Mouse (Mus musculus): Measurements from ENCODE around the gene Zfp367.

Zfp367 gene

DNA sequence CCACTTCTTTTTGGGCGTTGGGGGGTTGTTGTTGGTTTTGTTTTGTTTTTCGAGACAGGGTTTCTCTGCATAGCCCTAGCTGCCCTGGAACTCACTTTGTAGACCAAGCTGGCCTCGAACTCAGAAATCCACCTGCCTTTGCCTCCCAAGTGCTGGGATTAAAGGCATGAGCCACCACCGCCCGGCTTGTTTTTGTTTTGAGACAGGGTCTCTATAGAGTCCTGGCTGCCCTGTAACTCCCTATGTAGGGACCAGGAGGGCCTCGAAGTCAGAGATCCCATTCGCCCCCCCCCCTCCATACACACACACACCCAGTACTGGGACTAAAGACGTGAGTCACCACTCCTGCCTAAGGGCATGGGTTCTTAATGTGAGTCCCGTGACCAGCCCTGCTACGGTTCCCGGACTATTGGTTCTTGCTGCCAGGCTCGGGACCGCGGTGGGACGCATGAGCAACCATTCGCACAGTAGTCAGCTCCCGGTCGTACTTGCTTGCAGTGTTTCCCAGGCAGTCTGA lies 807 bp upstream of the Zfp367 start:
- no peak for DNase-seq

DNA sequence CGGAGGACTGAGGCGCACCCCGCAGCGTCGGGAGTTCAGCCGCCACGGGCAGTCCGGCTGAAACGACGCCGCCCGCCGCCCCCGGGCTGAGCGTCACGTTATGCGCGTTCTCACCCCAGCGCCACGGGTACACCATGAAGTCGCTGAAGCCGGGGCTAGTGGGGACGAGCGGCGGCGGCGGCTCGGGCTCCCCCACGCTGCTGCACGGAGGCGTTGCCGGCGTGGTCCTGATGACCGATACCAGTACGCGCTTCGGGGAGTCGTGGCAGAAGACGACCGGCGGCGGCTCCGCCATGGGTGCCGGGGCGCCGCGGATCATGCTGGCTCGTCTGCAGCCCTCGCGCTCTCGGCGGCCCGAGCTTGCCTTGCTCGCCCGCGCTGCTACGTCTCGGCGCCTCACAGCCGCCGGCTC lies 325 bp downstream of the Zfp367 start:
- no peak for DNase-seq

DNA sequence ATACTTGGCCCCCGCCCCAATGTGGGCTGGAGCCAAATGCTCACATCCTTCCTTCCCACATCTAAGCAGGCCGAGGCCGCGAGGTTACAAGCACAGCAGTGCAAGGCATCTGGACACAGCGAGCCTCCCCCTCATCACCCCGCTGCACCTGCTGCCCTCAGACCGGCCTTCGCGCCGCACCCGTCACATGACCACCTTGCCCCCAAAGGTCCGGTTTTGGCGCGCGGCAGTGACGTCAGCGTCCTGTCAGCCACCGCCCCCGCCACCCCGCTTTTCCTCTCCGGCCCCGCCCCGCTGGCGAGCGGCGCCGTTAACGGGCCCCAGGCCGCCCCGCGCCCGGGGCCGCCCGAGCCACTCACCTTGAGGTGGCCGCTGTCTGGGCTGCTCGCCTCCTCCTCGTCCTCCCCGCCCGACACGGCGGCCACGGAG lies 747 bp downstream of the Zfp367 start:
- DNase-seq: peak; percentile 81

DNA sequence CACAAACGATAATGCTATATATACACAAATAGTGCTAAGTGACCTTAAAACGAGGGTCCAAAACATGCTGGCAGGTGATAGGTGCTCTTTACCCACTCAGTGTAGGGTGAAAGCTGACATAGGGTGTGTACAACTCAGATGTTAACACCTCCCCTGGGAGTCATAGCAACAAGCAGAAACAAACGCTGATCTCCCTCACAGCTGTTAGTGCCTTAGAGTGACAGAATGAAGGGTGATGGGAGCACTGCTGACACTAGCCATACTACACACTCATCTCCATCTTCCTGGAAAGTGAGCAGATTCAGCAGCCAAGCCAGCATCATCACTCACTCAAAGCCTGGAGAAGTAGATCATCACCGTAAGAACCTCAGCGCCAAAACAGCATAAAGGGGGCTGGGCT lies 2.9 kb downstream of the Zfp367 start:
- DNase-seq: no peak

DNA sequence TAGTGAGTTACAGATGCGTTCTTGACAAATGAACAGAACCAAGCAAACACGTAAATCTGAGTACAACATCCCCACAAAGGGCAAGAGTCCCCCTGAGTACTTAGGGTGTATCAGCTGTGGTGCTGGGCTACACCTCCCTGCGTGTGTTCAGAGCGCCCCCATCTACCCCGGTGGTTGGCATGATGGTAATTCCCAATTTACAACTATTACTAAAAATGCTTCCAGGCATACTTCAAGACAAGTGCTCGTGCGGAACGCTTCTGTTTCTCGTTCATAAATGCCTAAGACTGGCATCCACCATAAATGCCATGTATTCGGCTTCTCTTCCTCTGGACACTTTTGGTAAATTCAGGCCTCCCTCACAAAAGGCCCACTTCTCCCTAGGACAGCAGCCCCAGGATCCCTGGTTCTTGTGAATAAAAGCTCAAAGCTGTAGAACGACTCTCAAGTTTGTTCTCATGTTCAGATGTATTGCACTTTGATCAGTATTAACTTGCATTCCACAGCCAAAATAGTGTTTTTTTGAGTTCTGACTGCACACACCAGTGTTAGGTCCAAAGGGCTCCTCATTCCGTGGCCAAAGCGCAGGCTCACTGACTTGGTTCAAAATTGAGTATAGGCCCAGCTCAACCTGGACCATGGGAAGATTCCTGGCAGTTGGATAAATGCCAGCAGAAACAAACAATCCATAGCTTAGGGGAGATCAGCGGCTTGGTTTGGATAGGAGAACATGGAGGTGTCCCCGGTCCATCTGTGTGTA lies 23.2 kb downstream of the Zfp367 start:
- peak; percentile 14 for DNase-seq

DNA sequence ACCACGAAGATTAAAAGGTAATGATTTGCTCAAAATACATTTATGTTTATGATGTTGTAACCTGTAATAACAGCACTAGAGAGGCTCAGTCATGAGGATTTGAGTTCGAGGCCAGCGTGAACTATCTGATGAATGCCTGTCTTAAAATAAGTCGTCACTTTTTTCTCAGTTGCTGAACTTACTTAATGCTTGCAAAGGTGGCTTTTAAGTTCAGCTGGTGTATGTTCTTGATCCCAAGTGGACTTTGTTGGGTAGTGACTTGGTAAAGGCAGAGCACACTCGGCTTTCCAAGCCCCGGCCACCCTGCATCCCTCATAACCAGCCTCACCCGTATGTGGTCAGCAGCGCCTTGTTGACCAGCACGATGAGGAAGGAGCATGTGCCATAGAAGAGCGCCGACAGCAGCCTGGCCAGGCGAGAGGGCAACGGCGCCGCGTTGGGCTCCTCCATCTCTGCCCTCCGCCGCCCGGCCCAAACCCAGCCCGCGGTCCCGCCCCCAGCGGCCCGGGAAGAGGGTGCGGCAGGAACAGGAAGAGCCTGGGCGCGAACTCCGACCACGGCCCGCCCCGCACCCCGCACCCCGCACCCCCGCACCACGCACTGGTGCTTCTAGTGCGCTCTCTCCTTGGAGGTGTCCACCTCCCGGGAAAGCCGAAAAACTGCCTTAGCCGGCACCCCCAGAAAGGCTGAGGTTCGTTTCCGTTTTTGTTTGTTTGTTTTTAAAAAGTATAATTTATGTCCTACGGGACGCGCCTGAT lies 24.0 kb downstream of the Zfp367 start, which contains the start of gene Slc35d2:
TSS of gene Slc35d2 (minus strand) at position 511 of the 758 bp plus-strand sequence.
- peak; percentile 8 for DNase-seq

DNA sequence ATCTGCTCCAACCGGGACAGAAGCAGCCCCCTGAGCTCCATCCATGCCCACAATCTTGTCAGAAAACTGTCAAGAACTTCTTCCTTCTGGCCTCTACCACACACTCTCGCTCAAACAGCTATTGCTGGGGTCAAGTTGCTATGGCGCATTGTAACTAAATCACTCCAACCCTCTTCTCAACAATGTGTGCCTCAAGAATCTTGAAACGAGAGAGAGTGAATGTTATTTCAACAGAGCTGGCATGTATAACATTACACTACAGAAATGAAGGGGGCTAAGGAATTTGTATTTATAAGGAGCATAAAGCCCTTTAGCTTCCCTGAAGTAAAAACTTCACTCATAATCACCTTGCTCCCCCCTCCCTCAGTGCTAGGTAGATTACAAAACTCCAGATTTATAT lies 26.7 kb downstream of the Zfp367 start:
- no peak for DNase-seq

DNA sequence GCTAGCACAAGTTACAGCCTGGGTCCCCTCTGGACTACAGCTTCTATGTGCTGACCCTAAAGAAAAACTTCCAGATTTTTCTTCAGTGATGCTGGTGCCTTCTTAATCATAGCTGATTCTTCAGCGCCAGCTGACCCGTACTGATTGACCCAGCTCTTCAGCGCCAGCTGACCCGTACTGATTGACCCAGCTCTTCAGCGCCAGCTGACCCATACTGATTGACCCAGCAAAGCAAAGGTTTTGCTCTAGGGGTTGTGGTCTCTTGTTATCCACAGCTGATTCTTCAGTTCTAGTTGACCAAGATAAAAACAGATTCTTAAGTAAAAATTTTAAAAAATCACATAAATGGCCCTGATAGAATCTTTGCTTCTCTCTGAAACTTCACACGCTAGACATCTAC lies 28.1 kb downstream of the Zfp367 start:
- DNase-seq: no peak

DNA sequence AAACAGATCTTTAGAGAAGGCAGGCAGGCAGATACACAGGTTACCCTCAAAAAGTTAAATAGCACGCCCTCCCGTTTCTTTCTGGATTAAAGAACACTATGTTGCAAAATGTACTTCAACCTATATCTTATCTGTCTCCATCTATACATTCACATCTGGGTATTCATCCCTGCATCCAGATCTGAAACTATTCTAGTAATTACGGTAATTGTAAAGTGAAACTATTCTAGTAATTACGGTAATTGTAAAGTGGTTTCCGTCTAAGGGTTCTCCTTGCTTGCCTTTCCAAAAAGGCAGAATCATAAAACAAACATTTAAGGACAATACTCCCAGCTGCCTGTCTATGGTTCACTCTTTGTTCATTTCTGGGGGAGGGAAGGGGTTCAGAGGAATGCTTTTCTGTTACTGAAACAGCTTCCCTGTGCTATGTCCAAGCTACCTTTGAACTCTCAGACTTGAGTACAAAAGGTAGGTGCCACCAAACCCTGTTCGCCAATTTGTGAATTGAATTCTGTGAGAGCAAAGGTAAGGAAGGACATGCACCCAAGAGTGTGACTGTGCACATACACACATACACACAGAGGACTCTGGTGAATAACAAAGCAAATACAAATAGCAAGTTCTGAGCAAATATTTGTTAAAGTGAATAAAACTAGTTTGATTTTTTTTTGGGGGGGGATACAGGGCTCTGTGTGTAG lies 29.4 kb downstream of the Zfp367 start:
- DNase-seq: no peak

DNA sequence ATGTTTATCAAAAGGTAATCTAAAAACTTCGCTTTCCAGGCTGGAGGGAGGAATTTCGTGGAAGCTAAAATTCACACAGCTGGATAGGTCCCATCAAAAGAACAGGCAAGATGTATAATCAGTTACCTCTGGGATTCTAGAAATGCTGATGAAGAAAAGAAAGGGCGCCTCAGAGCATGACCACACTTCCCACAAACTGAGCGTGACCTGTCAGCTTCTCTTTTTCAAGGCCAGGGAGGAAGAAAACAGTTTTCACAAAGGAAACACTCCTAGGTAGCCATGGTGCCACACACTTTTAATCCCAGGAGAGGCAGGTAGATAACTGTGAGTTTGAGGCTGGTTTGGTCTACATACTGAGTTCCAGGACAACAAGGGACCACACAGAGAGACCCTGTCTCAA lies 32.2 kb downstream of the Zfp367 start:
- no peak for DNase-seq

DNA sequence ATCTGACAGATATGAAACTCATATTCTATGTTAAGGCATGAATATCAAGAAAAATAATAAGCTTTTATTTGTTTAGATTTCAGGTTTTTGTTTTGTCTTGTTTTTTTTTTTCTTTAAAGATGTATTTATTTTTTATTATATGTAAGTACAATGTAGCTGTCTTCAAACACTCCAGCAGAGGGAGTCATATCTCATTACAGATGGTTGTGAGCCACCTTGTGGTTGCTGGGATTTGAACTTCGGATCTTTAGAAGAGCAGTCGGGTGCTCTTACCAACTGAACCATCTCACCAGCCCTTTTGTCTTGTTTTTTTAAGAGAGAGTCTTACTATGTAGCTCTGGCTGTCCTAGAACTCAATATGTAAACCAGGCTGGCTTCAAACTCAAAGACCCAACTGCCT lies 35.6 kb downstream of the Zfp367 start:
- no peak for DNase-seq

DNA sequence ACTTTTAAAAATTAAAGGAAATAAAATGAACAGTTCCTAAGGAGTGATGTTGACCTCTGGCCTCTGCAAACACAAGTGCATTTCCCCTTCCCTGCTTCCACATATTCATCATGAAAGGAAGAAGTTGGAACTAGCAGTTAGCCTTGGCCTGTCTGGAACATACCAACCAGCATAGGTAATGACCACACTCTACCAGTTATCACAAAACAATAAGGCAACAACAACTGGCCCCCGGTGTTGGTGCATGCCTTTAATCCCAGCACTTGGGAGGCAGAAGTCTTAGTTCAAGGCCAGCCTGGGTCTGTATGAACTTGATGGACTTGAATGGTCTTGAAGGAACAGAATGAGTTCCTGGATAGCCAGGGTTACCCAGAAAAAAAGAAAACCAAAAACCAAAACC lies 42.6 kb downstream of the Zfp367 start:
- DNase-seq: no peak

DNA sequence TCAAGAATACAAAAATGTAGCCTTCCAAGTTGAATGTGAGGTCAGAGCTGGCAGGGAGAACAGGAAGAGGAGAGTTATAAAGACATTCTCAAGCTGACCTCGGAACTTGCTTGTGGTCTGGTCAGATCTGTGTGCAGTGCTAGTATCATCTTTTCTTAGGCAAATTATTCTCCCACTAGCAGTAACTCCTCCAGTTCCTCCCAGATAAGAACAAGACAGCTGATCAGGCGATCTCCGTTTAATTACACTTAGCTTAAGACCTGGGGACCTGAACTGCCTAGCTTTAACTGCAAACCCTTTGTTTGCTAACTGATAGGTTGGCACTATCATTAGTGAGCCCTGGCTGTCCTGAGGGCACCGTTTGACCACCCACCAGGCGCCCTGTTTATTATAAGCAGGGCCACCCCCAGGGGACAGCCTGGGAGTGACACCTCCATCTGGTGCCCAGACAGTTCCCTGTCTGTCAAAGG lies 44.6 kb downstream of the Zfp367 start:
- no peak for DNase-seq

DNA sequence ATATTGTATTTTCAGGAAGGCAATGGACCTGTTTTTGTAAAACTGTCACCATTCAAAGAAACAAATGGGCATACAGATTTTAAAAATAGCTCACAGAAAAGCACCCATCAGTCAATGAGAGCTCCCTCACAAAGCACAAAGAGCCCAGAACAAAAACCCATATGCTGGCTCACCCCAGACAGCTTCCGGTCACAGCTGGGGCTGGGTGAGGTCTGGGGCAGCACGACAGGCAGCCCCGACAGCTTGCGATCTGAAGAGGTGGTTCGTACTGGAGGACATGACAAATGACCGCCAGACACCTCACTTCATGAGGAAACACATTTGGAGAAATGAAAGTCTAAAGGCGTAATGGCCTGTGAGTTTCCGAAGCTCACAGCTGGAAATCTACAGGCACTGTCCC lies 45.5 kb downstream of the Zfp367 start:
- DNase-seq: no peak

DNA sequence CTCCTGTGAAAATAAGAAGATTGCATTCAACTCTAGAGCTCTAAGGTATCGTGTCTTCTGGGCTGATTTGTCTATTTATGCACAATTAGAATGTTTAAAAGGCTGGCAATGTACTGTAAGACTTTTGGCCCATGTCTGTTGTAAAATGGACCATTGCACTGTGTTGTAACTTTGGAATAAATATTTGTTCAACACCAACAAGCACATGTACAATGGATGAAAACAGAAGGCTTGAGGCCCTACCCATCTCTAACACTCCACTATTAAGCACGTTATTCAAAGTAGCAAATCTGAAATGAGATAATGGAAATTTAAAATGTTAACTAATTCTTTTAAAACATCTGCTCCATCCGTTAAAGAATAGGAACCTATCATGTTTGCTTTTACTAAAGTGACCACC lies 45.9 kb downstream of the Zfp367 start:
- no peak for DNase-seq

DNA sequence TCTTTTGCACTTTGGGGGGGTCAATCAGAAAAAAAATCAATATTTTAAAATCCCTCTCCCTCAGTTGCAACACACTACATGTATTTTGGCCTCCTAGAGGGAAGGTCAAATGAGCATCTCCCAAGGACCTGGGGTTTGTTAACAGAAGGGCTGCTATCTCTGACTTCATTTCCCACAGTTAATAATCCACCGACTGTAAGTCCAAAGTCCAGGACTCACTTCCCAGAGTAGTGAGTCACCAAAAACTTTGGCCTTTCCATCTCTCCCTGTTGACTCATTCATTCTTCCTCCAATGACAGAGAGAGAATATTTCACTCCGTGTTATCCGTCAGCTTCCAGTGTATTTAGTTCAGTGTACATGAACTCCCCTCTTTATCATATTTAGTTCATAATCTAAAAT lies 47.3 kb downstream of the Zfp367 start:
- DNase-seq: no peak

DNA sequence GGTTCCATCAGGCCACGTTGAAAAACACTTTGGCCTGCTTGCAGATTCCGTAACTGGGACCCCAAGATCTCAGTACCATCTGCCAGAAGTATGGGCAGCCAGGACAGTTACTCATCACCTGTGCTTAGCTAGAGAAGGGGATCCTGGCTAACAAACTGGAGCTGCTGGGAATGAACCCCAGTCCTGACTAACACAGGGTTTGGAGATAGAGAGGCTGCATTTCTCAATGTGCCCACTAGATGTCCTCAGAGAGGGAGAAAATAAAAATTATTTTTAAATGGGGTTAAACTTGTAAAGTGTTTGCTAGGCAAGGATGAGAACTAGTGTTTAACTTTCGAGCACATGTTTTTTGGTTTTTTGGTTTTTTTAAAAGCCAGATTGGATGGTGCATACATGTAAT lies 52.8 kb downstream of the Zfp367 start:
- no peak for DNase-seq

DNA sequence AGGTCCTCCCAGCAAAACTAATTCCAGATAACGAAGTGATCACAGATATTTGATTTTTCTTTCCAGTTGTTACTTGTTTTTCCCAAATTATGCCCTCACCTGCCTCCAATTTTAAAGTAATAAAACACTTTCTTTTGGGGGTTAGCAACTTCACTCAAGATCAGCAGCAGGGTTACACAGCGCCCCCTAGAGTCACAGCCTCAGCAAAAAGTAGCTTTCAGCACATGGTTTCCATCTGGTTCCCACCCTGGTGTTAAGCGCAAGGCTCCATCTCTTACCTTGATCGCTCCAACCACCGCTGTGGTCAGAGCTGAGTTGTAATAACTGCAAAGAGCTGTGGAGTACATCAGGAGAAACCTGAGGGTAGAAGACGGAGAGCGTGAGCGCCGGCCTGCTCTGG lies 54.0 kb downstream of the Zfp367 start:
- DNase-seq: no peak

DNA sequence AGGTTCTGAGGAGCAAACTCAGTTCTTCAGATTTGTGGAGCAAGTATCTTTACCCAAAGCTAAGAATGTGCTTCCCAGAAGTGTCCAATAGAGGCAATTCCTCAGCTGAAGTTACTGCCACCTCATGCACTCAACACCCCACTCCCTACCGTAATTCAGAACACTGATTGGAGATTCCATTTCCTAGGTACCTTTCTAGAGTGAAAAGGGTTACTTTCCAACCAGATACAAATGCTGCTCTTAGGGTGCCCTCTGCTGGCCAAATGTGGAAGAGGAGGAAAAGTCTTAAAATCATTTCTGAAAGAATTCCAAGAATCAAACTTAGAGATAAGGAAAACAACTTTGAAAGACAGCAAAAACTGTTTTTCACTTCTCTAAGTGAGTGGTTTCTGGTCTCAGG lies 59.7 kb downstream of the Zfp367 start:
- peak; percentile 39 for DNase-seq

DNA sequence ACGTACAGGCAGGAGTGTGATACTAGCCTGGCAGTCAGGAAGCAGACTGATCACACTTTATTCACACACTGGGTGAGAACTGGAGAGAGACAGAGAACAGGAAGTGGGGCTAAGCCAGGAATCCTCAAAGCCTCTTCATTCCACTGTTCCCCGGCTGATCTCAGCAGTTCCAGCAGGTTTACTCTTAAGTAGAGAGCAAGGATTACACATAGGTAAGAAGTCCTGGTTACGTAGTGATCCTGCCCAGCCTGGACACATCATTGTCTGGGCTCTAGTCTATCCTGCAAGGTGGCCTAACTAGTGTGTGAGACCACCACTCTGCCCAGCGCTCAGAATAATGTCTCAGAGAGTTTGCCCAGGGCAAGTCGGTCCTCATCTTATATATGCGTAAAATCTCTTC lies 60.2 kb downstream of the Zfp367 start:
- no peak for DNase-seq

DNA sequence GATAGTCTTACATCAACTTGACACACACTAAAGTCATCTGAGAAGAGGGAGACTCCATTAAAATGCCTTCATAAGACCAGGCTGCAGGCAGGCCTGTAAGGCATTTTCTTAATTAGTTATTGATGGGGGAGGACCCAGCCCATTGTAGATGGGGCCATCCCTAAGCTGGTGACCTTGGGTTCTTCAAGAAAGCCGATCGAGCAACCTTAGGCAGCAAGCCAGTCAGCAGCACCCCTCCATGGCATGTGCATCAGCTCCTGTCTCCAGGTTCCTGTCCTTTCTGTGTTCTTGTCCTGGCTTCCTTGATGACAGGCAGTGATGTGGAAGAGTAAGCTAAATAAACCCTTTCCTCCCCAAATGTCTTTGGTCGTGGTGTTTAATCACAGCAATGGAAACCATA lies 60.9 kb downstream of the Zfp367 start:
- no peak for DNase-seq

DNA sequence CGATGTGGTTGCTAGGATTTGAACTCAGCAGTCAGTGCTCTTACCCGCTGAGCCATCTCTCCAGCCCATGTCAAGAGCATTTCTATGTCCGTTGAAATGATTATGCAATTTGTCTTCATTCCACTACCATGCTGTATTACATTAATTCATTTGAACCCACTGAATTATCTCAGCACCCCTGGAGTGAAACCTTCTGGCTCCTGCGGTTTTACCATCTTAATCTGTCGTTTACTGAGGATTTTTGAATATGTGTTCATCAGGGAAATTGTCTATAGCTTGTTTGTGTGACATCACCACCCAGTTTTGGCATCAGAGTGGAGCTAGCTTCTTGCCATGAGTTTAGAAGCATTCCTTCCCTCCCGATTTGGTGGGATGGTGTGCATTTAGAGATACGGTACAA lies 62.0 kb downstream of the Zfp367 start:
- no peak for DNase-seq

DNA sequence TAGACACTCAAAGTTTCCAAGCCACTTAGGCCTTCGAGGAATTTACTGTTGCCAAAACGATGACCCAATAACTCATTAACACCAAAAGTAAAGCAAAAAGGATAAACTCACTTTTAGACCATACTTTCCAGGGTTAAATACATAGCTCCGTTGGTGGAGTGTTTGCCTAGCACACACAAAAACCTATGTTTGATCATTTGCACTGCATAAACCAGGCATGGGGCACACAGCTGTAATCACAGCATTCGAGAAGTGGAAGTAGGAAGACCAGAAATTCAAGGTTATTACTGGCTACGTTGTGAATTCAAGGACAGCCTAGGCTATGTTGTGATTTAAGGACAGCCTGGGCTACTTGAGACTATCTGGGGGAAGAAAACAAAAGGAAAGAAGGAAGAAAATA lies 62.7 kb downstream of the Zfp367 start:
- DNase-seq: no peak

DNA sequence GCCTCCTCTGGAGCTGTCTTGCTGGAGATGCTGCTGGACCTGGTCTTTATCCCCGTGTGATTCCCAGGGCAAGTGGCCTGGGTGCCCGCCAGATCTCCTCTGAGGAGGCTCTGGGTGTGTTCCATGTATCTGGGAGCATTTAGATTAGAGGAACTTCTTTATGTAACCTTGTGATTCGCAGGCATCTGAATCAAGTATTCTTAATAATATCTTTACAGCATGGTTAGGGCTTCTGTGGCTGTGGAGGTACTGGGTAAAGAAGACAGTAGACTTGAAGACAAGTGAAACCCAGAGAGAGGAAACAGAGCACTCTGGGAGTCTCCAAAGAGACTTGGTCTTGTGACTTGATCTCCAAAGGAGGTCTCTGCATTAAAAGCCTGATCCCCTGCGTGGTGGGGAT lies 63.9 kb downstream of the Zfp367 start, which contains the start of gene Hsd17b3:
TSS of gene Hsd17b3 (minus strand) at position 101 of the 400 bp plus-strand sequence.
- DNase-seq: no peak

Measured in right cerebral cortex, postnatal 25 days (tissue).